Mouse (Mus musculus) E14TG2a.4 (cell line): ENCODE results near the gene Entpd5.

Experiments
- CTCF ChIP-seq: conservative IDR thresholded peaks from 2 replicates; pipeline ENCODE4 v1.5.1; 2014; ENCODE audit warnings: low read length
- POU5F1 ChIP-seq: IDR thresholded peaks from 2 replicates; pipeline ENCODE4 v1.6.1; 2014; ENCODE audit warnings: low read length, borderline replicate concordance

- TF ChIP-seq CTCF (no peak), POU5F1 (no peak)
Observed at GRCm38 (mm10) chr12:84364291-84364690, 44.5 kb downstream of the Entpd5 start.
